Mouse (Mus musculus) liver, adult 2 months (tissue): ENCODE results near the gene Cnih3. TPM values are rescaled to one million over a fixed set of nuclear protein-coding genes. Genes with fewer than 3 reads are reported as not detected.

Source experiments
- DNase-seq: peaks from one replicate; pipeline ENCODE4 v3.0.0-alpha.2; 2011; ENCODE audit warnings: low read depth, low spot score; ENCODE audit errors: extremely low read depth
- H3K27ac ChIP-seq: fragments of 200-500 bp; replicated peaks from 2 replicates; pipeline ENCODE4 v1.5.1; 2012; ENCODE audit warnings: low read depth, mild to moderate bottlenecking, control low read depth, inconsistent platforms, low read length; ENCODE audit not compliant: insufficient read depth
- H3K27me3 ChIP-seq: fragments of 200-500 bp; 2 replicates; pipeline ENCODE4 v1.6.1; 2012; ENCODE audit warnings: mild to moderate bottlenecking, moderate library complexity, low read length, inconsistent platforms; ENCODE audit not compliant: control insufficient read depth, insufficient read depth
- H3K36me3 ChIP-seq: fragments of 200-500 bp; 2 replicates; pipeline ENCODE4 v1.6.1; 2012; ENCODE audit warnings: low read length, inconsistent platforms; ENCODE audit not compliant: control insufficient read depth, insufficient read depth
- H3K4me1 ChIP-seq: fragments of 200-500 bp; 2 replicates; pipeline ENCODE4 v1.6.1; 2011; ENCODE audit warnings: low read length; ENCODE audit not compliant: control insufficient read depth, insufficient read depth
- H3K4me3 ChIP-seq: fragments of 200-500 bp; 2 replicates; pipeline ENCODE4 v1.5.1; 2011; ENCODE audit warnings: low read depth, mild to moderate bottlenecking, control low read depth, low read length, moderate library complexity; ENCODE audit not compliant: insufficient read depth
- H3K79me2 ChIP-seq: fragments of 200-500 bp; 2 replicates; pipeline ENCODE4 v1.6.1; 2012; ENCODE audit warnings: inconsistent platforms, mild to moderate bottlenecking, low read length, moderate library complexity; ENCODE audit not compliant: control insufficient read depth, insufficient read depth
- H3K9ac ChIP-seq: fragments of 200-500 bp; 2 replicates; pipeline ENCODE4 v1.6.1; 2012; ENCODE audit warnings: low read depth, mild to moderate bottlenecking, control low read depth, inconsistent platforms, low read length
- CTCF ChIP-seq: fragments of 200-500 bp; IDR thresholded peaks from 2 replicates; pipeline ENCODE4 v1.5.1; 2011; ENCODE audit warnings: low read depth, low read length, control low read depth
- POLR2A ChIP-seq: fragments of 200-500 bp; IDR thresholded peaks from 2 replicates; pipeline ENCODE4 v1.6.1; 2011; ENCODE audit warnings: low read length, control low read depth; ENCODE audit not compliant: insufficient read depth; ENCODE audit errors: extremely low read depth
- WGBS: fragments of 180-500 bp; shearing (Covaris S2); methylation state at CpG from one replicate; pipeline ENCODE4 v1.1.7; 2018; 5-methylcytosine and 5-hydroxymethylcytosine counted together
- polyA plus RNA-seq: library from polyadenylated mRNA; depleted of rRNA; stranded (reverse); fragments of >200 nt; gene quantifications from 2 replicates; pipeline ENCODE4 v1.2.3, GENCODE M21; 2012
- total RNA-seq: library from RNA; depleted of rRNA; stranded (reverse); fragments of >200 nt; gene quantifications from 2 replicates; pipeline ENCODE4 v1.2.3, GENCODE M21; 2014

The Cnih3 gene
- total and polyA plus RNA-seq, 2 experiments, result not detected

DNA sequence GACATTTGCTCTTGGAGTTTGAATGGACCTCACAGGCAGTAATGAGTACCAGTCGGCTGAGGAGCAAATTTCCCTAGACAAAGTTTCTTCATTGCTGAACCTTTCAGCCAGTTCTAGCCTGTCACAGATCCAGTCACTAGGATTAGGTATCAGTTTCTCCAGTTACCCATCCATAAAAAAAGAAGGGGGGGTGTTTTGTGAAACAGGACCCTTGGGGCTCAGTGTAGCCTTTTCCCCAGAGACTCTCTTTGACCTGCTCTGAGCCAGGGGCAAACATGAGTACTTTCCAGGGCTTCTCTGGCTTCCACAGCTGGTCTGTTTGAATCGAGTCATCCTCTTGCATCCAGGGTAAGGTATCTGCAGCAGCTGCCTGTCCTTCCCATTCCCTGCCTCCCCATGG lies 5.4 kb downstream of the Cnih3 start:
- H3K4me3 ChIP-seq, result no peak overlapping the region
- no peaks in the 10 kb centered on the region for H3K4me1 ChIP-seq
- no peak overlapping the region for H3K9ac ChIP-seq
- TF ChIP-seq POLR2A, result no peak
- TF ChIP-seq CTCF, result no peak
- H3K27ac ChIP-seq, result no peak overlapping the region
- H3K79me2 ChIP-seq, result no peaks in the 10 kb centered on the region
- no peak for DNase-seq
- peaks cover 9% of the 10 kb centered on the region; the same call in 1 of the 2 replicates for H3K27me3 ChIP-seq
- WGBS, result 57% methylated on average over 2 of the region's 2 CpGs
- no peaks in the 10 kb centered on the region for H3K36me3 ChIP-seq

DNA sequence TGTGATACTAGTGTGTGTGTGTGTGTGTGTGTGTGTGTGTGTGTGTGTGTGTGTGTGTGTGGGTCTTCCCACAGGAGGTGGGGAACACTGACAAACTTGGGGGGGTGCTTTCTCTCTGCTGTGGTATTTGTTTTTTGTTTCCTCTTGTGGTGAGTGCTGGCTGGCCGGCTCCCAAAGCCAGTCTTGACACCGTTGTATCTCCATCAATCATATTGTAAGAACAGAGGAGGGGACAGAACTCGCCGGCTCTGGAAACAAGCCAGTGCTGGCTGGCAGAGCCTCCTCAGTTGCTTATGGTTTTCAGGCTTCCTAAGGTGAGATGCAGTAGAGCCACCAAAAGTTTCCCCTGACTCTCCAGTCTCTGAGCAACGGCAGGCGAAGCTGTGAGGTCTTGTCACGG lies 6.1 kb downstream of the Cnih3 start:
- H3K27me3 ChIP-seq, result peaks cover 3% of the 10 kb centered on the region; the same call in 1 of the 2 replicates
- H3K4me3 ChIP-seq, result no peak overlapping the region
- no peak for TF ChIP-seq CTCF
- TF ChIP-seq POLR2A, result no peak
- 75% methylated on average over 7 of the region's 7 CpGs for WGBS
- H3K27ac ChIP-seq, result no peak overlapping the region
- no peak overlapping the region for H3K9ac ChIP-seq
- DNase-seq, result no peak
- H3K36me3 ChIP-seq, result no peaks in the 10 kb centered on the region
- no peaks in the 10 kb centered on the region for H3K4me1 ChIP-seq
- H3K79me2 ChIP-seq, result no peaks in the 10 kb centered on the region

DNA sequence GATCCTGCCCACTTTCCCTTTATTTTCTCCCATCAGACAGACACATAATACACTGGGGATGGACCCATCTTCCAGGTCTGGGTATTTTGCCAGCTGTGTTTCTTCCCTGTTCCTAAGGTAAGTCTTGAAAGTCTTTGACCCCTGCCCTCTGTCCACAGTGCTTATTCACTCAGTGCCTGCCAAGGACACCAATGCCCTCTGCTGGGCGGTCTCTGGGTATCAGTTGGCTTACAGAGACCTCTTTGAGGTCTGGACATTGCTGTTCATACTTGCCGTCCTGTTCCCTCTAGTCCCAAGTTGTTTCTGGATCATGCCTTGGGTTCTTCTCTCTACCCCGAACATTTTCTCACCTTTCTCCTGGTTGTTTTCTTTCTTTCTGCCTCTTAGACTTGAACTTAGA lies 8.3 kb downstream of the Cnih3 start:
- Histone ChIP-seq H3K4me1 (no peaks in the 10 kb centered on the region), H3K4me3 (no peak overlapping the region), H3K79me2 (no peaks in the 10 kb centered on the region), H3K9ac (no peak overlapping the region), H3K27ac (no peak overlapping the region), H3K27me3 (peaks cover 2% of the 10 kb centered on the region; the same call in 1 of the 2 replicates), H3K36me3 (no peaks in the 10 kb centered on the region)
- WGBS, result 85% methylated on average over 3 of the region's 3 CpGs
- TF ChIP-seq POLR2A (no peak), CTCF (0 out of 2 replicates have a peak, but pooled peaks have one; percentile 8)
- DNase-seq, result peak; percentile 4

DNA sequence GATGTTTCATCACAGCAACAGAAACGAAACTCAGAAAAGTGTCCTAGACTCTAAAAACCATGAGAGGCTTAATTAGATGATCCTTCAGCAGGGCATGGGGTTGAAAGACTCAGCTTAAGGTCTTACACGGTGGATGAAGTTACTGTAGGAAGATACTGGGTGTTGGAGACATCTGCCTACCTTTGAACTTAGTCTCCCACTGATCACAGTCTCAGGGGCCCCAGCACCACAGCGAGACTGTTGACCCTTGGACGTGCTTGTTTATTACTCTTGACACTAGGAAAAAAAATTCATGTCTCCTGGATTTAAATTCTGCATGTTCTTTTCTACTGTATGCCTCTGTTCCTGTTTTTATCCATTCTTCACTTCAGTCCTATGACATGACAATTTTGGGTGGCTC lies 11.6 kb downstream of the Cnih3 start:
- Histone ChIP-seq H3K27ac (no peak overlapping the region), H3K79me2 (no peaks in the 10 kb centered on the region), H3K4me1 (no peaks in the 10 kb centered on the region), H3K27me3 (peaks cover 2% of the 10 kb centered on the region; the same call in 1 of the 2 replicates), H3K36me3 (no peaks in the 10 kb centered on the region), H3K4me3 (no peak overlapping the region), H3K9ac (no peak overlapping the region)
- 73% methylated on average over 4 of the region's 4 CpGs for WGBS
- TF ChIP-seq POLR2A (no peak), CTCF (no peak)
- no peak for DNase-seq

DNA sequence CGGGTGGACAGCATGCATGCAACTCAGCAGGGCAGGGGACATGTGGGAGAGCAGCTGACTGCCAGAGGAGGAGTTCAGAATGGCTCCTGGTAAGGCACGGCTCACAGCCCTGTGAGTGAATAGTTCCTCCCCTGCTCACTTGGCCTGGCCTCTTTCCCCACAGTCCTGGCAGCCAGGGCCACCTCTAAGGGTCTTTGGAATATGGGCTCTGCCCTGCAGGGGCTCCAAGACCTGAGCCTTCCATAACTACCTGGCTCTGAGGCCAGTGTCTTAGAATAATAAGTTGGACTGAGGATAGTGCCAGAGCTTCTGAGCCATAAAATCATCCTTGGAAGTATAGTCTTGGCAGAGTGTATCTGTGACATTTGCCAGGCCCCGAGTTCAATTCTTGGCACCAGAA lies 12.9 kb downstream of the Cnih3 start:
- Histone ChIP-seq H3K79me2 (no peaks in the 10 kb centered on the region), H3K9ac (no peak overlapping the region), H3K4me3 (no peak overlapping the region), H3K27ac (no peak overlapping the region), H3K36me3 (no peaks in the 10 kb centered on the region), H3K27me3 (no peaks in the 10 kb centered on the region; the same call in 1 of the 2 replicates), H3K4me1 (no peaks in the 10 kb centered on the region)
- TF ChIP-seq POLR2A, result no peak
- no peak for TF ChIP-seq CTCF
- WGBS, result 69% methylated on average over 3 of the region's 3 CpGs
- no peak for DNase-seq

DNA sequence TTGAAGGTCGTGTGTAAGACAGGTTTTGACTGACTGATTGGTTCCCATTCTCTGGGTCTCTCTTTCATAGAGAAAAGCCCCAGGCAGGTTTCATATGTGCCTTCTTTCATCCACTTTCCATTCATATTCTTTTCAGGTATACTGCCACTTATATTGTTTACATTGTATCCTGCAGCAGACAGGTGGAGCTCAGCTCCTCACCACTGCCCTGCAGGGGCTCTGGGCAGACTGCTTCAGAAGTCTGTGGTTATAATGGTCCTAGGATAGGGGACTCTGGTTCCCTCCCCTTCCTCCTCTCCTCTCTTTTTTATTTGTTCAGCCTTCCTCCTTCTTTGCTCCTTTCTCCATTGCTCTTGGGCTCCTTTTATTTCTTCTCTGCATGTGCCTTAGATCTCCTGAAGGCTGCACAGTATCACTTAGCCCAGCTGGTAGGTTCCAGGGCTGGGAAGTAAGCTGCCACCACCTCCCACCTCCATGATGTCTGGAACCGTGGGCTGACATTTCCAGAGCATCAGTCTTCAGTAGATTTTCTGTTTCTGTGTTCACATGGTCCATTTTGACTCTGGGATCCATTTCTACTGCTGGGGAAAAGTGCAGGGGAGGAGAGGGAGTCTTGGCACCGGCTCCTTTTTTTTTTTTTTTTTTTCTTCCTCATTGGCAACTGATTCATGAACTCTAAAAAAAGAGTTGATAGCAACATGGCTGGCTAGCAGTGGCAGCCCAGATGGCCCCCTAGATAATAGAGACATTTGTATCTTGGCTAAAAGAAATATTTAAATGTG lies 16.6 kb downstream of the Cnih3 start:
- H3K79me2 ChIP-seq, result no peaks in the 10 kb centered on the region
- H3K4me1 ChIP-seq, result no peaks in the 10 kb centered on the region
- H3K36me3 ChIP-seq, result no peaks in the 10 kb centered on the region
- H3K4me3 ChIP-seq, result no peak overlapping the region
- no peak overlapping the region for H3K9ac ChIP-seq
- 28% methylated on average over 3 of the region's 3 CpGs for WGBS
- no peak for TF ChIP-seq POLR2A
- TF ChIP-seq CTCF, result no peak
- no peaks in the 10 kb centered on the region; the same call in 1 of the 2 replicates for H3K27me3 ChIP-seq
- no peak overlapping the region for H3K27ac ChIP-seq
- DNase-seq, result no peak
